Mouse (Mus musculus) mesoderm, embryonic 11.5 days (tissue): ENCODE measurements around the gene Mrps18c.

Experiments used
- DNase-seq: peaks from one replicate; pipeline ENCODE4 v3.0.0-alpha.2; 2012; ENCODE audit warnings: low read depth, low spot score

Mrps18c gene

DNA sequence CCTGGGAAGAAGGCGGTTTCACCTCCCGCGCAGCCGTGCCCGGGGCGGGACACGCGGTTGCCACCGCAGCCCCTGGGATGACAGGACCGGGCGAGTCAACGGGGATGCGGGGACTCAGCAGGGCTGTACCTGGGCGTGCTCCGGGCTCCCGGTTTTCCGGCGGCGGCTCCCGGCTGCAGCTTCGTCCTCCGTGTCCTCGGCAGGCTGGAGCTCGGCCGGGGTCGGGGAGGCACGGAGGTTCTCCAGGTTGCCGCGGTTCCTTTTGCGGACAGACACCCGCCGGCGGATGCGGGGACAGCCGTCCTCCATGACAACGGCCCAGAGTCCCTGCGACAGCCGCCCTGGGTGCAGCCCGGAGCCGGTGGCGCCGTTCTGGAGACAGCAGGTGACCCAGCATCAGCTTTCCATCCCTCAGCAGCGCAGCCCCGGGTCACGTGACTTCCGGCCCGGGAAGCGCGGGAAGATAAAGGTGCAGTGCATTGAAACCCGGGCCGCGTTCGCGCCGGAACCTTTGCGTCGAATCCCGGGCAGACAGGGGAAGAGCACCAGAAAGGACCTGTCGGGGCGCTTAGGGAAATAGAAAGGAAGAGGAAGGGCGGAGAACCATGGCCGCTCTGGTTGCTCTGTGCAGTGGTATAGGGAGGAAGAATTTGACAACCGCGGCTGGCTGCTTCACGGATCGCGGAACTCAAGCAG, at the start of gene Mrps18c, which contains the start of gene Helq:
TSS of gene Mrps18c (plus strand) at position 463 of the 696 bp plus-strand sequence.
TSS of gene Helq (minus strand) at position 434 of the 696 bp plus-strand sequence.
- DNase-seq = peak; percentile 94

DNA sequence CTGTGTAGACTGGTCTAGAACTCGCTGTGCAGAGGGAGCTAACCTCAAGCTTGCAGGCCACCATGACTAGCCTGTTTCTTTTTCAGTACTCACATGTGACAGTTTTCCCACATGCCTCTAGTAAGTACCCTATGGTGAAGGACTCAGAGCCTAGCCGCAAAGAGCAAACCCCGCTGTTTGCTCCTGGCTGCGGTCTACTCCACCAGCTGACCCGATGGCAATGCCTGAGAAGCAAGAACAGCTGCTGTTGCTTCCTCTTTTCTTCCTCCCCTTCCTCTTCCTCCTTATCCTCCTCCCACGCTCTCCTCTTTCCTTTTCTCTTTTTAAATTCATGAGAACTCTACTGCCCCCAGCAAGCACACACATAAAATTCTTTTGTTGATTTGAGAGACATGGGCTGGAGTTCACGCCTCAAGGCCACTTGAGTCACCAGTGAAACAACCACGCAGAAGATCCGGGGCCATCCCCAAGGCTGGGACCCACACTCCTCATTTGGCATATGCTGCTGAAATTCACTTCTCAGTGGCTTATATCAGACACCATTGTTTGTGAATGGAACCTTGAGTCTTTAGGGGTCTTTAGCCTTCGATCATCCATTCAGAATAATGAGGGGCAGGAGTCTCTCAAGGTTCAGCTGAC, 47.7 kb upstream of the Mrps18c start:
- DNase-seq = no peak

DNA sequence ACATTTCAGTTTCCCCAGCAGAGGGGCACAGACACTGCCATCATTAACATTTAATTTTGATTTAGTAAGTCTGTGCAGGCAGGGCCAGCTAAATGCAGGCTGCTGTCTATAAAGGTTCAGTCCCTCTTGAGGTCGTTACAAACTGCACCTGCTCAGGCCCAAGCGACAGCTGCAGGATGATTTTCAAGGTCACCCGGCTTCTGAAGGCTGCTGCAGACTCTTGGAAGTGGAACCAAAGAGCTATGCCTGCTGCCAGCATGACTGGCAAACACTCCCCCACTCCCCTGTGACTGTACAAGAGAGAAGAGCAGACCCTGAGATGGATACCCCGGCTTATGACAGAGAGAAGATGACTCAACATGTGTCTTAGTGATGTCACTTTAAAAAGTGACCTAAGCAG, 46.8 kb upstream of the Mrps18c start:
- DNase-seq = peak; percentile 42

DNA sequence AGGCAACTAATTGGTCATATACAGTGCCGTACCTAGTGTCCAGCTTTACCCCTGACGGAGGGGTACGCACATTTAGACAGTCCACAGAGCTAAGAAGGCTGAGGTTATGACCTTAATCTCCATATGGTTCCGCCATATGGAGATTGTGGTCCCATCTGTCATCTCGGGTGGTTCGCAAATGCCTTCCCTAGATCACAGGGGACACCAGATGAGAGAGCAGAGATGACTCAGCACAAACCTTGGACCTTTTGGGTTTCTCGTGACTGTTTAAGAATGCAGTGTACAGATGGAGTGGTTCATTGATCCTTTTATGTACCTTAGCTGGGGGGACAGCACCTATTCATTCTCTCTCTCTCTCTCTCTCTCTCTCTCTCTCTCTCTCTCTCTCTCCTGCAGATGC, 45.0 kb upstream of the Mrps18c start:
- DNase-seq = peak; percentile 59

DNA sequence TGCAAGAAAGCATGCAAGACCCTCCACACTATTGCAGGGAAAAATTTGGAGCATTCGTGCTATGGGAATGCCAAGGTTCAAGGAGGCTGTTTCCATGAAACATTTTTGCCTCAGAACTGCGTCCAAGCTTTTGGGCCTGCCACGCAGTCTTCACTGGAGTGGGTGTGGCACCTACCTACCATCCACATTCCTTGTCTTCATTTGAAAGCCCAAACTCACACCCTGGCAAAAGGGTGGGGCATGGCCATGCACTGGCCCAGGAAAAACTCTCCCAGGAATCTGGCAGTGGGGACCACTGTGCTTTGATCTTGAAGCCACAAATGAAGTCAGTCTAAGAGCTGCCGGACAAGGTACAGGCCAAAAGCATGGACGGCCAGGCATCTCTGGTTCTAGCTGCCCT, 40.3 kb upstream of the Mrps18c start:
- DNase-seq = no peak

DNA sequence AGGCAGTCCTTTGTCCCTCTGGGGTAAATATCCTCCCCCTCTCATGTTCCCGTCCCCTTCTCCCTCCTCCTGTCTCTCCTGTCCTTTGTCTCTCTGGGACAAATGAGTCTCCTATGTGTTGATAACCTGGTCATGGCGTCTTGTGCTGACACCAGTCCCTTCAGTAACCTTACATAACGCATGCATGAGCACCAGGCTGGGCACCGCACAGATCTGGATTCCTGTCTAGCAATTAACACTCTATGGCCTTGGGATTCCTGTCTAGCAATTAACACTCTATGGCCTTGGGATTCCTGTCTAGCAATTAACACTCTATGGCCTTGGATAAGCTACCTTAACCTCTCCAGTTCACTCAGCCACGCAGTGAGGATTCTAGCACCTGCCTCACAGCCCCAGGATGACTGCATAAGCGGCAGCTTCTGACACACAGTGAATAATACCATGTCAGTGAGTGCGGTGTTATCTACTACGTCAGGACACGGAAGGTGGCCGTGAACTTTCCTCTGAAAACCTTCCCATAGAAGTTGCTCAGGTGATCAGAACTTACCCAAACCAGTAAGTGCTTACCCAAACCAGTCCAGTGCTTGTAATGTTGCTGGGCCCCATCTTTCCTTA, 38.3 kb upstream of the Mrps18c start:
- DNase-seq = no peak

DNA sequence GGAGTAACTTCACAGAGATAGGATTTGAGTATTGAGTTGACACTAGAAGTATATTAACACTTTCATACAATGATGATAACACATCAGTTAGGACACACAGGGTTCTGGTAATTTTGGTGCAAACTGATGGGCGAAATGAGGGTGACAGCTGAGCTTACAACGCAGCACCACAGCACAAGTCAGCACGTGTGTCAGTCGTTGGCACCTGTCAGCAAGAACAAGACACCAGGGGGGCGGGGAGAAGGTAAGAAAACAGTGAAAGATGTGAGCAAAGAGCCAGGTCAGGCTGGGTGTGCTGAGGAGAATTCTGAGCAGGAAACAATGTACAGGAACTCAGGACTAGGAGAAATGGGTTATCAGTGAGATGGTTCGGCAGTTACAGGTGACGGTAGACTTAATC, 36.7 kb upstream of the Mrps18c start:
- DNase-seq = no peak

DNA sequence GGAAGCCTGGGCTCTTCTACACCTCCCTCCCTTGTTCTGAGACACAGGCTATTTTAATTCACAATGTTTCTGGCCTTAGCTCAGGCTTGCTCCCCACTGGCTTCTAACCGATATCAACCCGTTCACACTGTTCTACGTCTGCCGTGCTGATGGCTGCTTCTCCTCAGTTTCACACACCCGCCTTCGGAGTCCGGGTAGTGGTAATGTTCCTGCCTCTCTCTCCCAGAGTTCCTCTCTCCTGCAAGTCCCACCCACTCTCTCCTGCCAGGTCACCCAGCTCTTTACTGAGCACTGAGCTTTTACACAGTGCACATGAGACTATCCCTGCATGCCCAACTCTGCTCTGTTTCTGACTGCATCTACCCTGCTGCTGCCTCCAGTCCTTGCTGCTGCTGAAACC, 32.4 kb upstream of the Mrps18c start:
- DNase-seq = no peak

DNA sequence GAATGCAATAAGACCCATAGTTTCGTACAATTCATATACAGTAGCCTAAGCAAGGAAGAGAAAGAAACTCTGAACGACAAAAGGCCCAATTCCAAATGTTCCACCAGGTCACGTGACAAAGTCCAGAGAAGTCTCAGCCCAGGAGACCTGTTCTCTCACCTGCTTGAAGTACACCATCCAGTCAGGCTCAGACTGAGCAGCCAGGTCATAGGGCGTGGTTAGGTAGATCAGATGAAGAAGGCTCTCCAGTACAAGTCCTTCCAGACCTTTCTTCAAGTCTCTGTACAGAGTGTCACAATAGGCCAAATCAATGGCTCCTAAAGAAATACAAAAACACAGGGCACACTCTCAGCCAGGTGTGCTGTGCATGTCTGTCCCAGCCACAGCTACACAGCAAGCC, 26.9 kb upstream of the Mrps18c start:
- no peak for DNase-seq

DNA sequence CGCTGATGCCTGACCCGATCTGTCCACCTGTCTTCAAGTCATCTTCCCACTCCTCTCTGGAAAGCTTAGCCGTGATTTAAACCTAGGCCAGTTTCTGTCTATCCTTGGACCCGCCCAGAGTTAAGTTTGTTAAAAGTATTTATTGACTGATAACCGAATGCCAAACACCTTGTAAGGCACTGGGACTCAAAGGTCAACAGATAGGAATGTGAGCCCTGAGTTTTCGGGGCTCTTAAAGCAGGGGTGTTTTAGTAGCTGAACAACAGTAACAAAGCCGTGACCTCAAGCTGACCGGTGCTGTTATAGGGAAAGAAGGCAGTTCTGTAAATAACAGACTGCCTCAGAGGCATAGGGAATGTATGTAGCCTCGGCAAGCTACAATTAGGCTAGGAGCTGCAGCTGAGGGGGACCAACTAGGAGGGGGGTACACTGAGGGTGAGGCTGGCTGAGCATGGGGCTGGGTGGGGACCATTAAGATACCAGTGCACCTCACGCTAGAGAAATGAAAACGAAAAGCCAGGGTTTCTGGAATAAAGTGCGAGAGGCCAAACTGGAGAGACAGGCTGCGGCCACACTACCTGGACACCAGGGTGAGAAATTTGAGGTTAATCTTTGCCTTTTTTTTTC, 22.5 kb upstream of the Mrps18c start:
- DNase-seq = no peak

DNA sequence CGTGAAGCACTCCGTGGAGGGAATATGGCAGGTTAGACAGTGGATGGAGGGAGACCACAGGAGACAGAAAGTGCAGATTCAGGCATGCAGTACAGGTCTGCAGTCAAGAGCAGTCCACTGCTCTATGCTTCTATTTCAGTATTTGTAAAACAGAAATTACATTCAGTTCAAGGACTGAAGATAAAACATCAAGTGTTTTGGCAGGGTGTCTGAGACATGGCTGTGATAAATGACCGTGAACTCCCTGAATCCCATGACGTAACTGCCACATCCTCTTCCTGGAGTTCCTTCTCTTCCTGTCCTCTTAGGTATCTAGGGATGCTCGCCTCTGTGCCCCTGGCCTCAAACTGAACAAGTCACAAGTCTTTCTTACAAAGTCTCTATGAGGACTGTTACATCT, 21.5 kb upstream of the Mrps18c start:
- no peak for DNase-seq

DNA sequence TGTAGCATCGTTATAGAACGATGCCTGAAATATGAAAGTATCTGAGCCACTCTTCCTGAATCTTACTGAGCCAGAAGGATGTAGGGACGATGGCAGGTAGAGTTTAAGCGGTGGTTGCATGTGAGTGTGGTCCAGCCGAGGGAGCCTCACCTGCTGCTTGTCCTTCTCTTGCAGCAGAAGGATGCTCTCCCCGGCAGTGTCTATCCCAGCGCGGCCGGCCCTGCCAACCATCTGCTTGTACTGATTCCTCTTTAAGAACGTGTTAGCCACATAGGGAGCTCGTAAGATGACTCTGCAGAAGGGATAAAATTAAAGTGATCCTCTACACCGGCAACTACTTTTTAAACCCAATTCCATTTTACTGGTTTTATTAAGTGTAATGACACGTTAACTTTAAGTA, 19.4 kb upstream of the Mrps18c start:
- no peak for DNase-seq

DNA sequence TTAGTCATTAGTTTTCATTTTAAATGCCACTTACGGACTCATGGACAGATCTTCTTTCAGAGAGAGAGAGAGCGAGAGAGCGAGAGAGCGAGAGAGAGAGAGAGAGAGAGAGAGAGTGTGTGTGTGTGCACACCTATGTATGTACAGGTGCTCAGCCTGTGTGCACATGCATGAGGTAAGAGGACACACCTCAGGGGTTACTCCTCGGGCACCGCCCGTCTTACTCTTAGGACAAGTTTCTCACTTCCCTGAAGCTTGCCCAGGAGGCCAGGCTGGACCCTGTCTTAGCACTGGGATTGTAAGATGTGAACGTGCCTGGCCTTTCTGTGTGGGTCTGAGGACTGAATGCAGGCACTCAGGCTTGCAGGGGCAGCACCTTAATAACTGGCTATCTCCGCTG, 10.9 kb upstream of the Mrps18c start:
- DNase-seq = no peak

DNA sequence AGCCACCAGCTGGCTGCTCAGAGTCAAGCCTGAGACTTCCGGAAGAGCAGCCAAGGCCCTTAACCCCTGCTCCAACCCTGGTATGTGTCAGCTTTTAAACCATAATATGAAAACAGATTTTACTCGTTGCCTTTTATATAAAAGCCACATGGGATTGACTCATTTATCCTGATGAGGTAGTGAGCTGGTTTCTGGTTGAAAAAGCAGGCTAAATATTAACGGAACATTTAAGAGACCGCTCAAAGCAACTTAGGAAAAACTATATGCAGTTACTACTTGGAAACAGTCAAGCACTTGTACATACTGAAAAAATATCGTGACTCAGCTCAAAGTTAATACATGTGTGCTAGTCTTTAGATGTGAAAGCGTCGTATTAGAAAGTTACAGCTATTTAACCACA, 6.2 kb upstream of the Mrps18c start:
- DNase-seq = no peak

DNA sequence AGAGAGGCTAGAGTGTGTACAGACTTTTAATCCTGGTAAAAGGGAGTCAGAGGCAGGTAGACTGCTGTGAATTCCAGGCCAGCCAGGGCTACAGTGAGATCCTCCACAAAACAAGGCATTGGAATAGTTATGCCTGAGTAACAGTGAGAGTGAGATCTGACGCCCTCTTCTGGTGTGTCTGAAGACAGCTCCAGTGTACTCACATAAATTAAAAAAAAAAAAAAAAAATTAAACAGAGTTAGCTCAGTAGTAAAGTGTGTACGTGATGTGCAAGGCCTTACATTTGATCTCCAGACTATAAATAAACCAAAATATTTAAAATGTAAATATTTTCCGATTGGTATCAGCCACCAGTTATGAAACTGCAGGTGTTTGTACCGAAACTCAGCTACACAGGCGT, 4.3 kb upstream of the Mrps18c start:
- no peak for DNase-seq

DNA sequence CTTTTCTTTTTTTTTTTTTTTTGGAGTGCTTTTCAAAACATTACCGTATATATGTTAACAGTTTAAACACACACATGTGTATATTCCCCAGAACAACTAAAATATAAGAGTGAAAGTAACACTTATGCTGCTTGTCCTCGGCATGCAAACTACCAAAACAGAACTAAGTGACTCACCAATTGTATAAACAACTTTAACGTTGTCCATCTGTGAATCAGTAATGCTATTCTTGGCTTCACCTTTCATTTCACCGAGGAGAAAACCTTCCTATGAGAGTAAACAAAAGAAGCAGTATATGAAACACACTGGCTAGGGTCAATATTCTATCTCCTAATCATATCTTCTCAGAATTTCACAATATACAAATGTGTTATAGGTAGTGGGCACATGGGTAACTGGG, 19.9 kb downstream of the Mrps18c start:
- DNase-seq = no peak

DNA sequence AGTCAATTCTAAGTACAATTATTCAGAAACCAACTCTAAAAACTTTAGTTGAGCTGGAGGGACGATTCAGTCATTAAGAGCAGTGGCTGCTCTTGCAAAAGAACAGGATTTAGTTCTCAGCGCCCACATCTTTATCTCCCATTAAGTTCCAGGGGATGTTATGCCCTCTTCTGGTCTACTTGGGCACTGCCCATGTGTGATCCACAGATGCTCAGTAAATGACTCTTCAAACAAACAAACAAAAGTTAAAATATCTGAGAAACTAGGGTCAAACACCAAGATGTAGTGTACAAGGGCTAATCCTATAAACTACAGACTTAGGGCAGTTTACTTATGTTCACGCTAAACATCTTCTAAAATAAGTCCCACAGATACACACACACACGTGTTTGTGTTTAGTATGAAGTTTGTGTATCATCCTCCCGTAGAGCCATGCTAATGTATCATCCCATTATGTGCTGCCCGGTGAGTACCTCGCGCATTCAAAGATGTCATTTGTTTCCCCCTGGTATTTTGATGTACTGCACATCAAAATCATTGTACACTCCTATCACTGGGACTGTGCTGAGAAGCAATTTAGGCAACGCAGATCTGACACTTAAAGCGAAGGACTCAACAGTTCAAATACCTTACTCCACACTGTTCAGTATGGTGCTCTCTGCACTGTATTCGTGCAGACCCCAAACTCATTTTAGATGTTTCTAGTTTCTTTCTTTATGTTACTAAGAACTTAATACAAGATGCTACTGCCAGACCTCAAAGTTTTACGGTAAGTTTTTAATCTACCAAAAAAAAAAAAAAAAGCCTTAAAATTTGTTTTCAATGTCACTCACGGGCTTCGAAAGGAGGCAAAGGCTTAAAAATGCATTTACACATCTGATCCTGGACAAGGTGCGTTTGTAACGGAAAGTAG, 21.4 kb downstream of the Mrps18c start:
- DNase-seq = no peak

DNA sequence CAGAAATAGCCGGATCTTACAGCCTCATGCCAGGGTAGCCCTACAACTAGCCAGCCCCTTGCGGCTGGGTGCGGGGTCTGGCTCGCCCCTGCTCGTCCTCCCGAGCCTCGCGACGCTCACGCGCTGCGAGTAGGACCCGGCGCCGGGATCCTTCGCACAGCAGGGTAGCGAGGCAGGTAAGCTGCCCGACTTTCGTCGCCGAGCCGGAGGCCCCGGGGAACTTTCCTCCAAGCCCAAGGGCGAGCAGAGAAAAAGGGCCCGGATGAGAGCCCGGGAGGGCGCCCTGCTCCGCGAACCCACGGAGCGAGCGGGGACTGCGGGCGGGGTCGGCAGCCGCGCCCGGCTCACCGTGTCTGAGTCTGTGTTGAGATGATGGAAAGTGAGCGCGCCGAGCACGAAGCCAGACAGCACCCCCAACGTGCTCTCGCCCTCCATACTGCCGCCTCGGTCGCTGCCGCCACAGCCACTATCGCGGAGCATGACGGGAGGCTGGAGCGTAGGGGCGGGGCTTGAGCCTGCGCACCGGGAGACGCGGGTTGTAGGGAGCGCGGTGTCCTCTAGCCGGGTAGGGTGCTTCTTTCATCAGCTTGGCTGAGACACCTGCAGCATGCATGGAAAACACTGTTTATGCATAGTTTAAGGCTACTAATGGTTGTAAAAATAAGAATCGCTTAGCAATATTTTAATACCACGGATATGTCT, 22.2 kb downstream of the Mrps18c start, which contains the start of gene Abraxas1:
TSS of gene Abraxas1 (minus strand) at position 483 of the 702 bp plus-strand sequence.
- DNase-seq = peak; percentile 82

DNA sequence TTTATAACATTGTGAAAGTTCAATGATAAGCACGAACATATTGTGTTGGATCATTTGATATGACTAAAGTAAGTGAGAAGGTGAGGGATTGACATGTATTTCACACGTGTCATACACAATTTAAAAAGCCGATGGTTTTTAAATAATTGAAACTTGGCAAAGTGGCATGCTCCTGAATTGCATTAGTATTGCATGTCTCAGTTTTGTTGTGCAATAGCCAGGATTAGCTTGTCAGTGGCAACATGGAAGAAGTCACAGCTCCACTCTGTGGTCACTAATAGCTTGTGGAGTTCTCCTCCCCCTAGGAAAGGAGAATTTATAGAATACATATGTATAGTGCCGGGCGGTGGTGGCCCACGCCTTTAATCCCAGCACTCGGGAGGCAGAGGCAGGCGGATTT, 22.9 kb downstream of the Mrps18c start:
- DNase-seq = no peak

DNA sequence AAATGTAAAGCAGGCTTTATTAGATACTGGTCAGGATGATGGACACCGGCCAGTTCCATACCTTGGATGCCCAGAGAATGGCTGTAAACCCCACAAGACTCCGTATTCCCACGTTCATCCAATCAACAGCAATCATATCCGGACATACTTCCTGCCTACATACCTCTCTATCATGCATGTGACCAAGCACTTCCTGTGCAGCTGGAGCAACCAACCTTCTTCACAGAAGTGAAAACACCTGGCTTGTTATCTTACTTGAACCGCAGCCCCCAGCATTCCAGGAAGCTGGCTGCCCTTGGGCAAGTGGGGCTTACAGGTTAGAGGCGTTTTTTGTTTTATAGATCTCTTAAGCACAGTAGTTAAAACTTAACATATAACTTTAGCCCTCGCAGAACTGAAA, 24.4 kb downstream of the Mrps18c start:
- no peak for DNase-seq

DNA sequence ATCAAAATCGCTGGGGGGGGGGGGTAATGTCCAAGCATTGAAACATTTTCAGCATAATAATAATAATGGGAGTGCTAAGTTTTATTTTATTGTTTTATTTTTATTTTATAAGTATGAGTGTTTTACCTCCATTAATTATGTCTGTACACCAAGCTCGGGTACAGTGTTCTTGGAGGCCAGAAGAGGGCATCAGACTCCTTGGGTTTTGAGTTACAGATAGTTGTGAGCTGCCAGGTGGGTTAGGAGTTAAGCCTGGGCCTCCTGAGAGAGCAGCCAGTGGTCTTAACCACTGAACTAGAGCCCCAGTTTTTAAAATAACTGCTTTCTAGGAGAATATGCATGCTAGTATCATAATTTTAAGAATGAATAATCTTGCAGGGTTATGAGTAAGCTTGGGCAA, 27.5 kb downstream of the Mrps18c start:
- no peak for DNase-seq
